Mouse (Mus musculus) brain, embryonic 14.5 days (tissue): Measurements from ENCODE around the gene Zfp518b.

Experiments used
- CTCF ChIP-seq: fragments of 200-500 bp; IDR thresholded peaks from 2 replicates; pipeline ENCODE4 v1.5.1; 2012; ENCODE audit warnings: inconsistent platforms, mild to moderate bottlenecking, moderate library complexity, borderline replicate concordance; ENCODE audit not compliant: insufficient read depth, insufficient read length; ENCODE audit errors: extremely low read depth
- POLR2A ChIP-seq: fragments of 200-500 bp; IDR thresholded peaks from 2 replicates; pipeline ENCODE4 v1.6.1; 2012; ENCODE audit warnings: mild to moderate bottlenecking, inconsistent platforms, borderline replicate concordance; ENCODE audit not compliant: poor library complexity, insufficient read depth, insufficient read length, severe bottlenecking; ENCODE audit errors: extremely low read depth

DNA sequence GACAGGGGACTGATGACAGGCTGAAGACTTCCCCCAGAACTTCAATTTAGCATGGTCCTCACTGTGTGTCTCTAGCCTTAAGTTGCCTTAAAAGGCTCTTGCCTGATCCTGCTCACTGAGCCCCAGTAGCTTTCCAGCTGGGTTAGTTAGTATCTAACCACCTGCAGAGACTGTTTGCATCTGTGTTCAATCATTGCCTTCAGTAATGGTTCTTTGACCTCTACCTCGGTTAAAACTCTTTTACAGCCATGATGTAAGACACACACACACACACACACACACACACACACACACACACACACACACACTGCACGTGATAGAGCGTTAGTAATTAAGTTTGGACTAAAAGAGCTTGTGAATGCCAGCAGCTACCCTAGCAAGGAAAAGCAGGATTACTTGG, 57.7 kb downstream of the Zfp518b start:
- TF ChIP-seq CTCF = no peak
- TF ChIP-seq POLR2A = no peak
